Mouse (Mus musculus) midbrain, embryonic 11.5 days (tissue): ENCODE measurements at regions not wholly inside any gene's neighbourhood (a gene's known extent, or its start where the extent isn't known, plus 50 kb on each side); places are given as distances from the start of the nearest gene placed in this dataset.

Source experiments
- ATAC-seq: fragments of 200-750 bp; cut with Nextera tagmentation; 2 replicates; pipeline ENCODE4 v1.8.0; 2017; ENCODE audit warnings: moderate TSS enrichment, moderate library complexity; ENCODE audit not compliant: low FRiP score
- DNase-seq: peaks from one replicate; pipeline ENCODE4 v3.0.0; 2015; ENCODE audit warnings: low spot score; ENCODE audit errors: missing footprints
- H3K27ac ChIP-seq: fragments of 300-500 bp; sonication (generic); 2 replicates; pipeline ENCODE4 v1.5.1; 2014; ENCODE audit warnings: low read depth, low read length
- H3K27me3 ChIP-seq: fragments of 300-500 bp; sonication (generic); 2 replicates; pipeline ENCODE4 v1.6.1; 2014; ENCODE audit warnings: mild to moderate bottlenecking, low read length, moderate library complexity, mixed read lengths; ENCODE audit not compliant: control insufficient read depth, insufficient read depth
- H3K36me3 ChIP-seq: fragments of 300-500 bp; sonication (generic); 2 replicates; pipeline ENCODE4 v1.6.1; 2014; ENCODE audit warnings: mild to moderate bottlenecking, low read length, moderate library complexity, mixed read lengths; ENCODE audit not compliant: control insufficient read depth, insufficient read depth
- H3K4me1 ChIP-seq: fragments of 300-500 bp; sonication (generic); 2 replicates; pipeline ENCODE4 v1.6.1; 2014; ENCODE audit warnings: low read length; ENCODE audit not compliant: control insufficient read depth, insufficient read depth
- H3K4me2 ChIP-seq: fragments of 300-500 bp; sonication (generic); 2 replicates; pipeline ENCODE4 v1.6.1; 2014; ENCODE audit warnings: mild to moderate bottlenecking, moderate library complexity
- H3K4me3 ChIP-seq: fragments of 300-500 bp; sonication (generic); 2 replicates; pipeline ENCODE4 v1.5.1; 2014; ENCODE audit warnings: low read depth, low read length
- H3K9ac ChIP-seq: fragments of 300-500 bp; sonication (generic); 2 replicates; pipeline ENCODE4 v1.6.1; 2014; ENCODE audit warnings: low read length
- H3K9me3 ChIP-seq: fragments of 300-500 bp; sonication (generic); 2 replicates; pipeline ENCODE4 v1.6.1; 2016; ENCODE audit warnings: low read length; ENCODE audit not compliant: control insufficient read depth
- WGBS: fragments of 180-500 bp; shearing (Covaris S2); extraction: QIAGEN DNeasy Blood & Tissue Kit; methylation state at CpG from one replicate; pipeline ENCODE4 v1.1.7; 2014; 5-methylcytosine and 5-hydroxymethylcytosine counted together

- H3K27ac ChIP-seq: no peak overlapping the region
- H3K27me3 ChIP-seq: no peaks in the 10 kb centered on the region
- ATAC-seq (no peak), DNase-seq (no peak)
- H3K36me3 ChIP-seq: no peaks in the 10 kb centered on the region
- H3K4me3 ChIP-seq: no peak overlapping the region
- H3K9ac ChIP-seq: no peak overlapping the region
- H3K4me1 ChIP-seq: no peaks in the 10 kb centered on the region
- WGBS: 91% methylated on average over 2 of the region's 2 CpGs
- H3K9me3 ChIP-seq: no peaks in the 10 kb centered on the region
- no peak overlapping the region for H3K4me2 ChIP-seq
Observed at GRCm38 (mm10) chr3:19829752-19830151, 127.1 kb upstream of the Cp start.

GRCm38 (mm10) chr3:19848031-19848735 is 108.7 kb upstream of the Cp start:
- no peak for DNase-seq
- H3K36me3 ChIP-seq: no peaks in the 10 kb centered on the region
- H3K27me3 ChIP-seq: no peaks in the 10 kb centered on the region
- H3K9ac ChIP-seq: no peak overlapping the region
- H3K4me3 ChIP-seq: no peak overlapping the region
- WGBS: 86% methylated on average over 6 of the region's 6 CpGs
- ATAC-seq: no peak
- no peak overlapping the region for H3K4me2 ChIP-seq
- no peaks in the 10 kb centered on the region for H3K9me3 ChIP-seq
- H3K27ac ChIP-seq: no peak overlapping the region
- H3K4me1 ChIP-seq: no peaks in the 10 kb centered on the region

DNA sequence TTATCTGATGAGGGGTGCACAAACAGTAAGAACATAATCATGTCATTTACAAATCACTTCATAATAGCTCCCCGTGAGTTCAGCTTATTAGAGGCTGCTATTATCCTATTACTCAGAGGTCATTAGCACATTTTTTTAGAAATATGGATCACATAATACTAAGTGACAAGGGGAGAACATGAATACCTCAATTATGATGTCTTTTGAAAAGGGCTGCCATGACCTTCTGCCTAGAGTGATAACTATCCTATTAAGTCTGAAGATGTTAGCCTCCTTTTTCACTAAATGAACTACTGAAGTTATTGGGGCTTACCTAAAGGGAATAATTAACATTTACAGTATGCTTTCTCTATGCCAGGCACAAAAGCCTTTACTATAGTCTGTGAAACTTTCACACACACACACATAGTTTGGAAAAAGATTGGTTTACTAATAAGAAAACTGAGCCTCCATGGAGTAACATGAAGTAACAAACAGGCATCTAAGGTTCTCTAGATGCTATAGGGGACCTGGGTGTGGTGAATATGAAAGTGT is 108.1 kb upstream of the Cp start:
- no peak for DNase-seq
- WGBS: 82% methylated on average over 1 of the region's 1 CpGs

DNA sequence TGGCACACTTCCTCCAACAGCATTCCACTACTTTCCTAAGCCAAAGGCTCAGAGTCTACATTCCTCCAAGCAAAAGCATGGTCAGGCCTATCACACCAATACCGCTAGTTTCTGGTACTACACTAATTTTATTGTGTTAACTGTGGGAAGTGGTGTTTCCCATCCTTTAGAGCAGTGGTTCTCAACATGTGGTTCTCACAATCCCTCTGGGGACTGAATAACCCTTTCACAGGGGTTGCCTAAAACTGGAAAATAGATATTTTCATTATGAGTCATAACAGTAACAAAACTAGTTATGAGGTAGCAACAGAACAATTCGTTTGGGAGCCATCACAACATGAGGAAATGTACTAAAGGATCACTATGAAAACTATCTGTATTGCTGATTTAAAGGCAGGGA is 74.2 kb upstream of the Cp start:
- Histone ChIP-seq H3K4me3 (no peak overlapping the region), H3K9me3 (no peaks in the 10 kb centered on the region), H3K4me2 (no peak overlapping the region), H3K9ac (no peak overlapping the region), H3K4me1 (no peaks in the 10 kb centered on the region), H3K27me3 (no peaks in the 10 kb centered on the region), H3K36me3 (no peaks in the 10 kb centered on the region), H3K27ac (no peak overlapping the region)
- ATAC-seq: no peak
- WGBS: 73% methylated on average over 2 of the region's 2 CpGs
- no peak for DNase-seq

More for the DNA sequence above, 108.1 kb upstream of the Cp start:
- no peak for ATAC-seq
- Histone ChIP-seq H3K27ac (no peak overlapping the region), H3K4me3 (no peak overlapping the region), H3K9me3 (no peaks in the 10 kb centered on the region), H3K4me1 (no peaks in the 10 kb centered on the region), H3K4me2 (no peak overlapping the region), H3K27me3 (no peaks in the 10 kb centered on the region), H3K9ac (no peak overlapping the region), H3K36me3 (no peaks in the 10 kb centered on the region)

- Histone ChIP-seq H3K4me3 (no peak overlapping the region), H3K27me3 (no peaks in the 10 kb centered on the region), H3K4me1 (no peaks in the 10 kb centered on the region), H3K9ac (no peak overlapping the region), H3K9me3 (no peaks in the 10 kb centered on the region), H3K36me3 (no peaks in the 10 kb centered on the region), H3K27ac (no peak overlapping the region), H3K4me2 (no peak overlapping the region)
- ATAC-seq: no peak
- DNase-seq: no peak
Observed at GRCm38 (mm10) chr3:19888405-19888804, 68.4 kb upstream of the Cp start.

DNA sequence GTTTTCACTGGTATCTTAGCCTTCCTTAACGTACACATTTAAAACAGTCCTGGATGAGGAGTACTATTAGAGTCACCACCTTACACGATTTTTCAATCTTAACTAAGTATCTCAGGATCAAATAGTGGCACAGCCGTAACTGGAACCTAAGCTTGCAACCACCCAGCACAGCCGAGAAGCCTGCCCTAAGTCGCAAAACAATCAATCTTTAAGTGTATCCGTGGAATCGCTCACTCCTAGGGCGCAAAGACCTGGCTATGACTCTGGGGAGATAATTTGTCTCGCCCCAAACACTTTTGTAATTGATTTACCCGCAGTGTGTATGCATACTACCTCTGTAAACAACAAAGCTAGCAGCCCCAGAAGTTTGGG is 62.6 kb upstream of the Cp start:
- Histone ChIP-seq H3K27me3 (no peaks in the 10 kb centered on the region), H3K9ac (peak overlapping the region; percentile 68), H3K4me2 (peak overlapping the region; percentile 82), H3K4me1 (peaks cover 4% of the 10 kb centered on the region), H3K9me3 (no peaks in the 10 kb centered on the region), H3K36me3 (no peaks in the 10 kb centered on the region), H3K27ac (no peak overlapping the region), H3K4me3 (peak overlapping the region; percentile 87)
- no peak for DNase-seq
- WGBS: 5% methylated on average over 10 of the region's 10 CpGs
- no peak for ATAC-seq

DNA sequence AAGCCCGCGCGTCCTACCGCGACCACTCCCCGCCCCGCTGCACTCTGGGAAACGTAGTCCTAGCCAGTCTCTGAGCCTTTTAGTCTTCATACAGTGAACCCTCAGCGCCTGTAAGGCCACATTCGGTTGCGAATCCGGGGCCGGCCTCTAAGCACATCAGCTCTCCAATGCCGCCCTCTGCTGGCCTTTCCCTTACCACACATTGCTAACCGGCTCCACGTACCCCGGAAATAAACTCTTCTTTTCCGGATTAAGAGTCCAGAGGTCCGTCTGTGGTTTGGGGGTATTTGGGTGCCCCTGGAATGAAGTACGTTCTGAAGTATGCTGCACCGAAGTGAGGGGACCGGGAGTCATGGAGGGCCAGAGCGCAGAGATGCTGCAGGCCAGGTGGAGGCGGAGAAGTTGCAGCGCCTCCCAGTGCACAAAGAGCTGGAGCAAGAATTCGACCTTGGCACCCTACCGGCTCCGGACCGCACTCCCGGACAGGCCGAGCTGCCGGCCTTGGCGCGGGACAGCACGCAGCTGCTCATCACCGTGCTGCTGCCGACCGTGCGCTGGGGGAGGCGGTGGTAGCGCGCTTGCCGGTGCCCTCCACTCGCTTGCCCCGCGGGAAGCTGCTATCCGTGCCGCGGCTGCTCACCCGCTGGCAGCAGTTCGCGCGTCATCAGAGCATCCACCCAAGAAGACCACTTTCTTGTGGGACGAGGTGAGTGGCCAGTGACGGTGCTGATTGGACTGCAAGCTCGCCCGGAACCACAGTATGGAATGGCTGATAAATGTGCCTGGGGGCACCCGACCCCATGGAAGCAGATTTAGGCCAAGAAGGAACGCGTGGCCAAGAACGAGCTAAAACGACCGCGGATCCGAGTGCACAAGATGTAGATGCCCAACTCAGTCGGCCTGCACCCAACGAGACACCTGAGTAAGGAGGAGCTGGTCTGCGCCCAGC is 62.0 kb upstream of the Cp start:
- Histone ChIP-seq H3K27me3 (no peaks in the 10 kb centered on the region), H3K27ac (peak overlapping the region; percentile 35), H3K4me1 (peaks cover 4% of the 10 kb centered on the region), H3K4me2 (peak overlapping the region; percentile 82), H3K9ac (peak overlapping the region; percentile 86), H3K9me3 (no peaks in the 10 kb centered on the region; the same call in 1 of the 2 replicates), H3K4me3 (peak overlapping the region; percentile 87), H3K36me3 (no peaks in the 10 kb centered on the region)
- DNase-seq (peak; percentile 99), ATAC-seq (peak; percentile 99)
- WGBS: under 1% methylated on average over 68 of the region's 68 CpGs

- H3K9ac ChIP-seq: peak overlapping the region; percentile 86
- no peak for ATAC-seq
- DNase-seq: no peak
- H3K9me3 ChIP-seq: no peaks in the 10 kb centered on the region; the same call in 1 of the 2 replicates
- H3K4me3 ChIP-seq: peak overlapping the region; percentile 87
- H3K27me3 ChIP-seq: no peaks in the 10 kb centered on the region
- H3K4me1 ChIP-seq: peaks cover 4% of the 10 kb centered on the region
- peak overlapping the region; percentile 82 for H3K4me2 ChIP-seq
- H3K27ac ChIP-seq: no peak overlapping the region
- H3K36me3 ChIP-seq: no peaks in the 10 kb centered on the region
- WGBS: 56% methylated on average over 5 of the region's 5 CpGs
Observed at GRCm38 (mm10) chr3:19895755-19896154, 61.1 kb upstream of the Cp start.

- WGBS: 93% methylated on average over 3 of the region's 3 CpGs
- Histone ChIP-seq H3K27me3 (no peaks in the 10 kb centered on the region), H3K36me3 (no peaks in the 10 kb centered on the region), H3K4me1 (peaks cover 4% of the 10 kb centered on the region), H3K9me3 (no peaks in the 10 kb centered on the region; the same call in 1 of the 2 replicates), H3K4me2 (no peak overlapping the region), H3K9ac (no peak overlapping the region), H3K4me3 (no peak overlapping the region), H3K27ac (no peak overlapping the region)
- ATAC-seq (no peak), DNase-seq (no peak)
Observed at GRCm38 (mm10) chr3:19897140-19897539, 59.7 kb upstream of the Cp start.
